Mouse (Mus musculus): ENCODE data around the gene Gm4779. TPM values are rescaled to one million over a fixed set of nuclear protein-coding genes. Genes with fewer than 3 reads are reported as not detected.
"Not testable (repeated sequence)": the region's sequence is repeated elsewhere in the genome, so short reads cannot be mapped to it uniquely, and the experiment has no call there.

The Gm4779 gene
- polyA plus RNA-seq (2012; rRNA removed) (0.06 and 0.12 TPM in 2 replicates), polyA plus RNA-seq (2014; fragmentation: Nextera tagmentation; extraction: Ambion mirVana) (0.06 TPM in 1 of 2 replicates, not detected in the other)

GRCm38 (mm10) chrX:101794342-101794741, at the start of gene Gm4779, which contains the start of gene 8030474K03Rik:
TSS of gene Gm4779 (minus strand) at chrX:101794423.
TSS of gene 8030474K03Rik (plus strand) at chrX:101794656.
- H3K27me3 ChIP-seq (ENCODE audit: control insufficient read depth, insufficient read depth, low read length) = no peaks in the 10 kb centered on the region
- no peaks in the 10 kb centered on the region for H3K9me3 ChIP-seq (ENCODE audit: control insufficient read depth, low read length)
- H3K9ac ChIP-seq (replicated peaks) = no peak within 1 kb of the TSS
- no peak within 1 kb of the TSS for H3K4me3 ChIP-seq (ENCODE audit: insufficient read depth in 1 of 2, low read depth in 2 of 2, low read length in 2 of 2)
- ATAC-seq (ENCODE audit: insufficient read depth) = no peak
- H3K4me1 ChIP-seq (replicated peaks; ENCODE audit: control insufficient read depth in 2 of 2, insufficient read depth in 2 of 2, low read length in 1 of 2) = no peaks in the 10 kb centered on the region
- 87% methylated on average over 35 of the region's 35 CpGs for WGBS (ENCODE audit: insufficient replicate concordance)
- no peak for TF ChIP-seq EP300 (IDR thresholded peaks at IDR 0.05; ENCODE audit: low read depth)
- no peak for TF ChIP-seq CTCF (IDR thresholded peaks at IDR 0.05; ENCODE audit: low read depth)
- DNase-seq (ENCODE audit: low read depth in 3 of 3, low spot score in 3 of 3) = no peak
- H3K36me3 ChIP-seq (replicated peaks; ENCODE audit: control insufficient read depth, insufficient read depth, low read depth) = no peaks in the 10 kb centered on the region
- H3K27ac ChIP-seq = no peak within 1 kb of the TSS
- no peak within 1 kb of the TSS for H3K4me2 ChIP-seq (ENCODE audit: low read depth)

DNA sequence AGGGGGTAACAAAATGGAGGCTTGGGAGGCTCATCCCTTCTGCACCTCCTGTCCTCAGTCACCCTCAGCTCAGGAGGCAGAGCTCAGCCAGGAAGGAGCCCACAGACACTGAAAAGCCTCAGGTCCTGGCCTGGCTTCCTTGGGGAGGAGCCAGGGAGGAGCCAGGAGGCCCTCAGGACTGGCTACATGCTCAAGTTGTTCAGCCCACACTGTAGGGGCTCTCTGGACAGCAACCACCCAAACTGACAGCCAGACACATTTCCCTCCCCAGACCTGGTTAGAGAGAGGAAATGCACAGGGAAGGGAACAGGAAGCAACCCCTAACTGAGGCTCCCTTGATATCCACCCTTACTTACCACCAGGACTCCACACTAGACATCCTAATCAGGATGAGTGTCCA, 25.8 kb upstream of the Gm4779 start:
- not testable (repeated sequence) for H3K9ac ChIP-seq (replicated peaks); H3K4me1 ChIP-seq (replicated peaks; ENCODE audit: control insufficient read depth in 2 of 2, insufficient read depth in 2 of 2, low read length in 1 of 2); H3K9me3 ChIP-seq (ENCODE audit: control insufficient read depth, low read length); H3K27ac ChIP-seq; DNase-seq (ENCODE audit: low read depth in 3 of 3, low spot score in 3 of 3); ATAC-seq (ENCODE audit: insufficient read depth); H3K4me3 ChIP-seq (ENCODE audit: insufficient read depth in 1 of 2, low read depth in 2 of 2, low read length in 2 of 2); H3K27me3 ChIP-seq (ENCODE audit: control insufficient read depth, insufficient read depth, low read length); H3K4me2 ChIP-seq (ENCODE audit: low read depth); H3K36me3 ChIP-seq (replicated peaks; ENCODE audit: control insufficient read depth, insufficient read depth, low read depth)

GRCm38 (mm10) chrX:101819163-101819562, 24.9 kb upstream of the Gm4779 start:
- Histone ChIP-seq H3K36me3 (replicated peaks; ENCODE audit: control insufficient read depth, insufficient read depth, low read depth) (no peaks in the 10 kb centered on the region), H3K27ac (no peak overlapping the region), H3K9ac (replicated peaks) (no peak overlapping the region), H3K4me3 (ENCODE audit: insufficient read depth in 1 of 2, low read depth in 2 of 2, low read length in 2 of 2) (no peak overlapping the region), H3K27me3 (ENCODE audit: control insufficient read depth, insufficient read depth, low read length) (no peaks in the 10 kb centered on the region), H3K4me2 (ENCODE audit: low read depth) (no peak overlapping the region), H3K4me1 (replicated peaks; ENCODE audit: control insufficient read depth in 2 of 2, insufficient read depth in 2 of 2, low read length in 1 of 2) (no peaks in the 10 kb centered on the region), H3K9me3 (ENCODE audit: control insufficient read depth, low read length) (no peaks in the 10 kb centered on the region)
- ATAC-seq (ENCODE audit: insufficient read depth) = no peak
- 54% methylated on average over 1 of the region's 1 CpGs for WGBS (ENCODE audit: insufficient replicate concordance)
- TF ChIP-seq EP300 (IDR thresholded peaks at IDR 0.05; ENCODE audit: low read depth) (no peak), CTCF (IDR thresholded peaks at IDR 0.05; ENCODE audit: low read depth) (no peak)
- no peak for DNase-seq (ENCODE audit: low read depth in 3 of 3, low spot score in 3 of 3)

DNA sequence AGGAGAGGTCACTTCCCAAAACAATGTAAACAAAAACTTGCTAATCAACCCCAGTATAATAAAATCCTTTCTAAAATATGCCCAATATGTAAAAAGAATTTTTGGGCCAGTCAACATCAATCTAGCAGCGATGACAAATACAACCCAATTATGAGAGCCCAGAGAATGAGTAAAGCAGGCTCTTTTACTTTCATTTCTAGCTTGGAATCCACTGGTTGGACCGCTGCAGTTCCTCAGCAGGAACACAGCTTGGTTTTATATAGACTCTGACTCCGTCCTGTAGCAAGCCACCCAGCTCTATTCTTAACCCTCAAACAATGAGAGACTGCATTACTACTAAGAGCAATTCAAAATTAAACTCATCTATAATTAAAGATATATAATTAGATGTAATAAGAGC, 17.5 kb upstream of the Gm4779 start:
- Histone ChIP-seq H3K9ac (replicated peaks) (no peak overlapping the region), H3K4me1 (replicated peaks; ENCODE audit: control insufficient read depth in 2 of 2, insufficient read depth in 2 of 2, low read length in 1 of 2) (no peaks in the 10 kb centered on the region), H3K36me3 (replicated peaks; ENCODE audit: control insufficient read depth, insufficient read depth, low read depth) (no peaks in the 10 kb centered on the region), H3K4me3 (ENCODE audit: insufficient read depth in 1 of 2, low read depth in 2 of 2, low read length in 2 of 2) (no peak overlapping the region), H3K9me3 (ENCODE audit: control insufficient read depth, low read length) (no peaks in the 10 kb centered on the region), H3K27ac (no peak overlapping the region), H3K4me2 (ENCODE audit: low read depth) (no peak overlapping the region), H3K27me3 (ENCODE audit: control insufficient read depth, insufficient read depth, low read length) (no peaks in the 10 kb centered on the region; the same call in 1 of the 2 replicates)
- TF ChIP-seq CTCF (IDR thresholded peaks at IDR 0.05; ENCODE audit: low read depth) (no peak), EP300 (IDR thresholded peaks at IDR 0.05; ENCODE audit: low read depth) (no peak)
- DNase-seq (ENCODE audit: low read depth in 3 of 3, low spot score in 3 of 3) (no peak), ATAC-seq (ENCODE audit: insufficient read depth) (no peak)
- WGBS (ENCODE audit: insufficient replicate concordance) = 37% methylated on average over 3 of the region's 3 CpGs

GRCm38 (mm10) chrX:101805512-101805911, 11.3 kb upstream of the Gm4779 start:
- DNase-seq (ENCODE audit: low read depth in 3 of 3, low spot score in 3 of 3) (no peak), ATAC-seq (ENCODE audit: insufficient read depth) (no peak)
- Histone ChIP-seq H3K36me3 (replicated peaks; ENCODE audit: control insufficient read depth, insufficient read depth, low read depth) (no peaks in the 10 kb centered on the region), H3K27ac (no peak overlapping the region), H3K4me3 (ENCODE audit: insufficient read depth in 1 of 2, low read depth in 2 of 2, low read length in 2 of 2) (no peak overlapping the region), H3K4me2 (ENCODE audit: low read depth) (no peak overlapping the region), H3K27me3 (ENCODE audit: control insufficient read depth, insufficient read depth, low read length) (no peaks in the 10 kb centered on the region), H3K9ac (replicated peaks) (no peak overlapping the region), H3K4me1 (replicated peaks; ENCODE audit: control insufficient read depth in 2 of 2, insufficient read depth in 2 of 2, low read length in 1 of 2) (no peaks in the 10 kb centered on the region), H3K9me3 (ENCODE audit: control insufficient read depth, low read length) (no peaks in the 10 kb centered on the region)
- 19% methylated on average over 2 of the region's 2 CpGs for WGBS (ENCODE audit: insufficient replicate concordance)
- TF ChIP-seq EP300 (IDR thresholded peaks at IDR 0.05; ENCODE audit: low read depth) (no peak), CTCF (IDR thresholded peaks at IDR 0.05; ENCODE audit: low read depth) (no peak; the same call in 1 of the 2 replicates)

Measured in liver, embryonic 14.5 days (tissue).